ENCODE assay signal across 16 mouse cellular contexts in genomic region chr14:73687726-73688125, GRCm38 (mm10). TPM values are rescaled to one million over a fixed set of nuclear protein-coding genes. Genes with fewer than 3 reads are reported as not detected.
DNase-seq lines count a peak whose midpoint lies in the region; TF ChIP-seq lines count a peak whose summit lies in the region.
"Had no signal": no experiment of that assay in that cellular context is flagged by ENCODE, and none has a peak within 500 bp of the region (broad histone marks: within the 10 kb centered on the region; RNA-seq: fewer than 3 reads in every experiment).

No protein-coding gene starts in this region.

- H3K4me3 ChIP-seq in embryonic fibroblast, embryonic 13.5 days (ENCODE audit: insufficient read depth, low read length) = no peak overlapping the region
- H3K4me3 ChIP-seq: stomach, embryonic 15.5 days had no signal

- TF ChIP-seq CTCF in embryonic fibroblast, embryonic 13.5 days (IDR thresholded peaks at IDR 0.05; ENCODE audit: borderline replicate concordance, insufficient read depth, low read length) = no peak

- H3K27ac ChIP-seq in embryonic fibroblast, embryonic 13.5 days (ENCODE audit: insufficient read depth, low read length) = peak overlapping the region; percentile 76; the same call in 1 of the 2 replicates
- H3K27ac ChIP-seq: liver, embryonic 14.5 days; stomach, embryonic 15.5 days had no signal

- DNase-seq in kidney, postnatal 14 days = peak; percentile 1
- no peak for DNase-seq in kidney, adult 8-10 months
- DNase-seq in right cerebral cortex, postnatal 25 days = peak; percentile 18
- no peak for DNase-seq in right cerebral cortex, postnatal 14 days
- no peak for DNase-seq in urinary bladder, adult 2 months (ENCODE audit: low spot score)
- DNase-seq in liver = no peak
- DNase-seq: cerebellum, adult 18-20 months; embryo, embryonic 11 days; layer of hippocampus, postnatal 36 days had no signal

- H3K4me1 ChIP-seq in embryonic fibroblast, embryonic 13.5 days (ENCODE audit: control insufficient read depth, insufficient read depth, low read length) = no peaks in the 10 kb centered on the region
- H3K4me1 ChIP-seq: stomach, embryonic 15.5 days had no signal

- no peak for TF ChIP-seq POLR2A in embryonic fibroblast, embryonic 13.5 days (IDR thresholded peaks at IDR 0.05; ENCODE audit: low read depth, low read length)

RNA-seq across cellular contexts. Expression of gene Gm21750, which starts 26.7 kb away (rescaled TPM):
- not detected in 2 replicates for polyA plus RNA-seq in embryonic fibroblast, embryonic 13.5 days (2011; ENCODE audit: insufficient read length, low read depth, missing spikeins)
- not detected in 2 replicates for polyA plus RNA-seq in urinary bladder, adult 2 months (2012; rRNA removed)
- polyA plus RNA-seq: heart, embryonic 14.5 days; hindbrain, embryonic 16.5 days; kidney, embryonic 14.5 days; liver, embryonic 14.5 days; small intestine, adult 2 months; stomach, embryonic 15.5 days had no signal

Comparison
In these comparisons a context has a peak if more than half of its experiments do, and no peak if none do; other contexts are left out.
1. DNase-seq: peak in kidney, postnatal 14 days (single experiment) and right cerebral cortex, postnatal 25 days (single experiment); none in kidney, adult 8-10 months (0 of 2), right cerebral cortex, postnatal 14 days (single experiment), urinary bladder, adult 2 months (single experiment) and liver (single experiment).